Mouse (Mus musculus): ENCODE measurements around the gene Bcl7b. TPM values are rescaled to one million over a fixed set of nuclear protein-coding genes. Genes with fewer than 3 reads are reported as not detected.
"Not testable (repeated sequence)": the region's sequence is repeated elsewhere in the genome, so short reads cannot be mapped to it uniquely, and the experiment has no call there.

Bcl7b gene
- polyA plus RNA-seq, 1 experiment from 2014 or later = 43.0 TPM

GRCm38 (mm10) chr5:135208197-135208596 lies 40.1 kb downstream of the Bcl7b start:
- WGBS = 95% methylated on average over 1 of the region's 1 CpGs

GRCm38 (mm10) chr5:135216871-135217270 lies 48.8 kb downstream of the Bcl7b start:
- WGBS = 95% methylated on average over 6 of the region's 6 CpGs
- Histone ChIP-seq H3K27me3 (ENCODE audit: control insufficient read depth, insufficient read depth, low read length) (no peaks in the 10 kb centered on the region), H3K4me2 (ENCODE audit: low read length) (no peak overlapping the region), H3K9ac (replicated peaks; ENCODE audit: low read length) (no peak overlapping the region), H3K36me3 (ENCODE audit: control insufficient read depth, insufficient read depth, low read length) (peaks cover 93% of the 10 kb centered on the region), H3K27ac (replicated peaks; ENCODE audit: low read depth, low read length) (no peak overlapping the region), H3K4me1 (ENCODE audit: control insufficient read depth, insufficient read depth, low read length) (no peaks in the 10 kb centered on the region), H3K9me3 (ENCODE audit: control insufficient read depth, low read length) (no peaks in the 10 kb centered on the region), H3K4me3 (replicated peaks; ENCODE audit: low read depth, low read length) (no peak overlapping the region)
- ATAC-seq (ENCODE audit: low FRiP score, low TSS enrichment) = no peak
- no peak for DNase-seq

More at GRCm38 (mm10) chr5:135208197-135208596, 40.1 kb downstream of the Bcl7b start:
- DNase-seq (peak; percentile 17), ATAC-seq (ENCODE audit: low FRiP score, low TSS enrichment) (no peak)
- no peaks in the 10 kb centered on the region for H3K27me3 ChIP-seq (ENCODE audit: control insufficient read depth, insufficient read depth, low read length)
- H3K36me3 ChIP-seq (ENCODE audit: control insufficient read depth, insufficient read depth, low read length) = peaks cover 92% of the 10 kb centered on the region
- H3K4me3 ChIP-seq (replicated peaks; ENCODE audit: low read depth, low read length) = no peak overlapping the region
- H3K9me3 ChIP-seq (ENCODE audit: control insufficient read depth, low read length) = no peaks in the 10 kb centered on the region
- no peak overlapping the region for H3K27ac ChIP-seq (replicated peaks; ENCODE audit: low read depth, low read length)
- H3K4me1 ChIP-seq (ENCODE audit: control insufficient read depth, insufficient read depth, low read length) = no peaks in the 10 kb centered on the region
- no peak overlapping the region for H3K9ac ChIP-seq (replicated peaks; ENCODE audit: low read length)
- no peak overlapping the region for H3K4me2 ChIP-seq (ENCODE audit: low read length)

- no peak overlapping the region for H3K27ac ChIP-seq (replicated peaks; ENCODE audit: low read depth, low read length)
Measured at GRCm38 (mm10) chr5:135220941-135221340, 52.9 kb downstream of the Bcl7b start.

GRCm38 (mm10) chr5:135222066-135222465 lies 54.0 kb downstream of the Bcl7b start:
- no peak overlapping the region for H3K9ac ChIP-seq (replicated peaks; ENCODE audit: low read length)
- 99% methylated on average over 7 of the region's 7 CpGs for WGBS
- H3K27ac ChIP-seq (replicated peaks; ENCODE audit: low read depth, low read length) = no peak overlapping the region
- H3K36me3 ChIP-seq (ENCODE audit: control insufficient read depth, insufficient read depth, low read length) = peaks cover 84% of the 10 kb centered on the region
- H3K9me3 ChIP-seq (ENCODE audit: control insufficient read depth, low read length) = no peaks in the 10 kb centered on the region
- no peaks in the 10 kb centered on the region for H3K4me1 ChIP-seq (ENCODE audit: control insufficient read depth, insufficient read depth, low read length)
- no peak overlapping the region for H3K4me2 ChIP-seq (ENCODE audit: low read length)
- H3K27me3 ChIP-seq (ENCODE audit: control insufficient read depth, insufficient read depth, low read length) = no peaks in the 10 kb centered on the region
- H3K4me3 ChIP-seq (replicated peaks; ENCODE audit: low read depth, low read length) = no peak overlapping the region
- ATAC-seq (ENCODE audit: low FRiP score, low TSS enrichment) (no peak), DNase-seq (no peak)

More at GRCm38 (mm10) chr5:135220941-135221340, 52.9 kb downstream of the Bcl7b start:
- H3K36me3 ChIP-seq (ENCODE audit: control insufficient read depth, insufficient read depth, low read length) = peaks cover 86% of the 10 kb centered on the region
- DNase-seq (no peak), ATAC-seq (ENCODE audit: low FRiP score, low TSS enrichment) (no peak)
- no peaks in the 10 kb centered on the region for H3K4me1 ChIP-seq (ENCODE audit: control insufficient read depth, insufficient read depth, low read length)
- no peaks in the 10 kb centered on the region for H3K27me3 ChIP-seq (ENCODE audit: control insufficient read depth, insufficient read depth, low read length)
- H3K4me3 ChIP-seq (replicated peaks; ENCODE audit: low read depth, low read length) = no peak overlapping the region
- H3K4me2 ChIP-seq (ENCODE audit: low read length) = no peak overlapping the region
- no peaks in the 10 kb centered on the region for H3K9me3 ChIP-seq (ENCODE audit: control insufficient read depth, low read length)
- H3K9ac ChIP-seq (replicated peaks; ENCODE audit: low read length) = no peak overlapping the region

- Histone ChIP-seq H3K4me2 (ENCODE audit: low read length) (no peak overlapping the region), H3K9ac (replicated peaks; ENCODE audit: low read length) (no peak overlapping the region), H3K4me1 (ENCODE audit: control insufficient read depth, insufficient read depth, low read length) (no peaks in the 10 kb centered on the region), H3K27ac (replicated peaks; ENCODE audit: low read depth, low read length) (no peak overlapping the region), H3K9me3 (ENCODE audit: control insufficient read depth, low read length) (no peaks in the 10 kb centered on the region), H3K36me3 (ENCODE audit: control insufficient read depth, insufficient read depth, low read length) (peaks cover 82% of the 10 kb centered on the region), H3K4me3 (replicated peaks; ENCODE audit: low read depth, low read length) (no peak overlapping the region), H3K27me3 (ENCODE audit: control insufficient read depth, insufficient read depth, low read length) (no peaks in the 10 kb centered on the region)
- DNase-seq (no peak), ATAC-seq (ENCODE audit: low FRiP score, low TSS enrichment) (no peak)
- 99% methylated on average over 3 of the region's 3 CpGs for WGBS
Measured at GRCm38 (mm10) chr5:135224169-135224568, 56.1 kb downstream of the Bcl7b start.

GRCm38 (mm10) chr5:135225879-135226278 lies 57.8 kb downstream of the Bcl7b start:
- DNase-seq = not testable (repeated sequence)

GRCm38 (mm10) chr5:135230186-135230585 lies 62.1 kb downstream of the Bcl7b start:
- 88% methylated on average over 4 of the region's 4 CpGs for WGBS
- Histone ChIP-seq H3K4me3 (replicated peaks; ENCODE audit: low read depth, low read length) (no peak overlapping the region), H3K27ac (replicated peaks; ENCODE audit: low read depth, low read length) (no peak overlapping the region), H3K27me3 (ENCODE audit: control insufficient read depth, insufficient read depth, low read length) (no peaks in the 10 kb centered on the region), H3K9me3 (ENCODE audit: control insufficient read depth, low read length) (no peaks in the 10 kb centered on the region), H3K4me2 (ENCODE audit: low read length) (no peak overlapping the region), H3K36me3 (ENCODE audit: control insufficient read depth, insufficient read depth, low read length) (peaks cover 90% of the 10 kb centered on the region), H3K9ac (replicated peaks; ENCODE audit: low read length) (no peak overlapping the region), H3K4me1 (ENCODE audit: control insufficient read depth, insufficient read depth, low read length) (no peaks in the 10 kb centered on the region)
- DNase-seq (no peak), ATAC-seq (ENCODE audit: low FRiP score, low TSS enrichment) (no peak)

More at GRCm38 (mm10) chr5:135225879-135226278, 57.8 kb downstream of the Bcl7b start:
- not testable (repeated sequence) for H3K9ac ChIP-seq (replicated peaks; ENCODE audit: low read length); H3K4me2 ChIP-seq (ENCODE audit: low read length); H3K9me3 ChIP-seq (ENCODE audit: control insufficient read depth, low read length); H3K4me3 ChIP-seq (replicated peaks; ENCODE audit: low read depth, low read length); H3K4me1 ChIP-seq (ENCODE audit: control insufficient read depth, insufficient read depth, low read length); H3K27ac ChIP-seq (replicated peaks; ENCODE audit: low read depth, low read length); H3K27me3 ChIP-seq (ENCODE audit: control insufficient read depth, insufficient read depth, low read length); ATAC-seq (ENCODE audit: low FRiP score, low TSS enrichment)
- 96% methylated on average over 4 of the region's 4 CpGs for WGBS
- H3K36me3 ChIP-seq (ENCODE audit: control insufficient read depth, insufficient read depth, low read length) = peaks cover 87% of the 10 kb centered on the region

Small RNA genes within 50 kb of the gene (microRNA-seq; reads per million reads assigned to microRNA genes)
- not detected for gene Gm25315

Other genes with a start within 250 kb of the Bcl7b start
- 6.0 and 6.3 TPM in 2 replicates for gene Mettl27, start 235.9 kb upstream of the Bcl7b start, polyA plus RNA-seq (2014; fragmentation: Nextera tagmentation; extraction: Ambion mirVana)
- gene Cldn4, start 221.3 kb upstream of the Bcl7b start, polyA plus RNA-seq (2014; fragmentation: Nextera tagmentation; extraction: Ambion mirVana) = not detected in 2 replicates
- 0.81 and 1.3 TPM in 2 replicates for gene Cldn3, start 182.1 kb upstream of the Bcl7b start, polyA plus RNA-seq (2014; fragmentation: Nextera tagmentation; extraction: Ambion mirVana)
- 58.0 and 81.5 TPM in 2 replicates for gene Abhd11, start 159.1 kb upstream of the Bcl7b start, polyA plus RNA-seq (2014; fragmentation: Nextera tagmentation; extraction: Ambion mirVana)
- 106 and 137 TPM in 2 replicates for gene Stx1a, start 144.8 kb upstream of the Bcl7b start, polyA plus RNA-seq (2014; fragmentation: Nextera tagmentation; extraction: Ambion mirVana)
- gene Dnajc30, start 104.1 kb upstream of the Bcl7b start, polyA plus RNA-seq (2014; fragmentation: Nextera tagmentation; extraction: Ambion mirVana) = 47.3 and 49.3 TPM in 2 replicates
- gene Bud23, start 103.3 kb upstream of the Bcl7b start, polyA plus RNA-seq (2014; fragmentation: Nextera tagmentation; extraction: Ambion mirVana) = 63.8 and 71.7 TPM in 2 replicates
- gene Vps37d, start 90.0 kb upstream of the Bcl7b start, polyA plus RNA-seq (2014; fragmentation: Nextera tagmentation; extraction: Ambion mirVana) = 33.4 and 40.7 TPM in 2 replicates
- gene Mlxipl, start 78.4 kb upstream of the Bcl7b start, polyA plus RNA-seq (2014; fragmentation: Nextera tagmentation; extraction: Ambion mirVana) = 0.43 and 0.68 TPM in 2 replicates
- gene Tbl2, start 18.6 kb upstream of the Bcl7b start, polyA plus RNA-seq (2014; fragmentation: Nextera tagmentation; extraction: Ambion mirVana) = 10.7 and 15.3 TPM in 2 replicates
- 30.1 and 43.9 TPM in 2 replicates for gene Baz1b, start 19.0 kb downstream of the Bcl7b start, polyA plus RNA-seq (2014; fragmentation: Nextera tagmentation; extraction: Ambion mirVana)
- gene Fzd9, start 82.9 kb downstream of the Bcl7b start, polyA plus RNA-seq (2014; fragmentation: Nextera tagmentation; extraction: Ambion mirVana) = 8.7 and 11.9 TPM in 2 replicates
- gene Fkbp6, start 181.8 kb downstream of the Bcl7b start, polyA plus RNA-seq (2014; fragmentation: Nextera tagmentation; extraction: Ambion mirVana) = 0.38 TPM in 1 of 2 replicates, not detected in the other
- gene Trim50, start 185.0 kb downstream of the Bcl7b start, polyA plus RNA-seq (2014; fragmentation: Nextera tagmentation; extraction: Ambion mirVana) = not detected in 2 replicates
- gene Nsun5, start 201.7 kb downstream of the Bcl7b start, polyA plus RNA-seq (2014; fragmentation: Nextera tagmentation; extraction: Ambion mirVana) = 21.9 and 30.9 TPM in 2 replicates
- 14.4 and 15.2 TPM in 2 replicates for gene Pom121, start 226.3 kb downstream of the Bcl7b start, polyA plus RNA-seq (2014; fragmentation: Nextera tagmentation; extraction: Ambion mirVana)